Mouse (Mus musculus): ENCODE data around the gene Gm26992. TPM values are rescaled to one million over a fixed set of nuclear protein-coding genes. Genes with fewer than 3 reads are reported as not detected.

Gene Gm26992
- total RNA-seq, 2 experiments from 2014 or later: 0.61 TPM; not detected in 1

Other genes with a start within 250 kb of the Gm26992 start
- not detected in 2 replicates for gene Nap1l2, start 235.4 kb upstream of the Gm26992 start, total RNA-seq (2014; fragmentation: Nextera tagmentation)
- gene Nap1l2, start 235.4 kb upstream of the Gm26992 start, total RNA-seq (2017): not detected in 2 replicates
- not detected in 2 replicates for gene Cdx4, start 100.6 kb upstream of the Gm26992 start, total RNA-seq (2014; fragmentation: Nextera tagmentation)
- gene Cdx4, start 100.6 kb upstream of the Gm26992 start, total RNA-seq (2017): not detected in 2 replicates
- gene Chic1, start 65.5 kb upstream of the Gm26992 start, total RNA-seq (2014; fragmentation: Nextera tagmentation): 0.40 TPM in 1 of 2 replicates, not detected in the other
- gene Chic1, start 65.5 kb upstream of the Gm26992 start, total RNA-seq (2017): 0.08 TPM in 1 of 2 replicates, not detected in the other
- not detected in 2 replicates for gene Tsx, start 7.5 kb upstream of the Gm26992 start, total RNA-seq (2014; fragmentation: Nextera tagmentation)
- gene Tsx, start 7.5 kb upstream of the Gm26992 start, total RNA-seq (2017): not detected in 2 replicates
- gene Zcchc13, start 208.6 kb downstream of the Gm26992 start, total RNA-seq (2014; fragmentation: Nextera tagmentation): not detected in 2 replicates
- gene Zcchc13, start 208.6 kb downstream of the Gm26992 start, total RNA-seq (2017): not detected in 2 replicates